Mouse (Mus musculus): ENCODE measurements around the gene Mknk2. TPM values are rescaled to one million over a fixed set of nuclear protein-coding genes. Genes with fewer than 3 reads are reported as not detected.

The Mknk2 gene
- polyA plus RNA-seq, 1 experiment from 2014 or later, result 124 TPM

GRCm38 (mm10) chr10:80623457-80624191, 54.3 kb downstream of the Mknk2 start:
- Histone ChIP-seq H3K36me3 (peaks cover 9% of the 10 kb centered on the region; the same call in 1 of the 2 replicates), H3K4me2 (peak overlapping the region; percentile 98), H3K4me1 (peaks cover 83% of the 10 kb centered on the region), H3K9ac (peak overlapping the region; percentile 95), H3K4me3 (peak overlapping the region; percentile 90), H3K27me3 (replicated peaks) (no peaks in the 10 kb centered on the region), H3K9me3 (replicated peaks) (no peaks in the 10 kb centered on the region), H3K27ac (peak overlapping the region; percentile 96)
- ATAC-seq, result no peak
- WGBS (ENCODE audit: insufficient replicate concordance), result 13% methylated on average over 15 of the region's 15 CpGs

GRCm38 (mm10) chr10:80622661-80623456, 55.1 kb downstream of the Mknk2 start, which contains the start of gene Csnk1g2:
TSS of gene Csnk1g2 (plus strand) at chr10:80622838.
- 1% methylated on average over 78 of the region's 85 CpGs for WGBS (ENCODE audit: insufficient replicate concordance)
- Histone ChIP-seq H3K4me2 (peak within 1 kb of the TSS; percentile 98), H3K36me3 (peaks cover 8% of the 10 kb centered on the region; the same call in 1 of the 2 replicates), H3K4me3 (peak within 1 kb of the TSS; percentile 90), H3K9ac (peak within 1 kb of the TSS; percentile 95), H3K9me3 (replicated peaks) (no peaks in the 10 kb centered on the region), H3K4me1 (peaks cover 80% of the 10 kb centered on the region), H3K27ac (peak within 1 kb of the TSS; percentile 96), H3K27me3 (replicated peaks) (no peaks in the 10 kb centered on the region)
- ATAC-seq, result peak; percentile 33

GRCm38 (mm10) chr10:80621940-80622660, 55.8 kb downstream of the Mknk2 start:
- Histone ChIP-seq H3K9me3 (replicated peaks) (no peaks in the 10 kb centered on the region), H3K36me3 (peaks cover 8% of the 10 kb centered on the region; the same call in 1 of the 2 replicates), H3K27me3 (replicated peaks) (no peaks in the 10 kb centered on the region), H3K4me3 (peak overlapping the region; percentile 90), H3K4me2 (peak overlapping the region; percentile 85), H3K9ac (peak overlapping the region; percentile 70), H3K4me1 (peaks cover 74% of the 10 kb centered on the region), H3K27ac (peak overlapping the region; percentile 96)
- under 1% methylated on average over 64 of the region's 64 CpGs for whole genome bisulfite sequencing (ENCODE audit: insufficient replicate concordance)
- ATAC-seq, result peak; percentile 92

- Histone ChIP-seq H3K4me2 (peak overlapping the region; percentile 85), H3K9me3 (replicated peaks) (no peaks in the 10 kb centered on the region), H3K27me3 (replicated peaks) (no peaks in the 10 kb centered on the region), H3K4me1 (peaks cover 70% of the 10 kb centered on the region), H3K9ac (peak overlapping the region; percentile 70), H3K4me3 (peak overlapping the region; percentile 90), H3K27ac (peak overlapping the region; percentile 96), H3K36me3 (peaks cover 8% of the 10 kb centered on the region; the same call in 1 of the 2 replicates)
- under 1% methylated on average over 9 of the region's 9 CpGs for WGBS (ENCODE audit: insufficient replicate concordance)
- no peak for ATAC-seq
Measured at GRCm38 (mm10) chr10:80621690-80621939, 56.3 kb downstream of the Mknk2 start.

- Histone ChIP-seq H3K9me3 (replicated peaks) (no peaks in the 10 kb centered on the region), H3K9ac (peak overlapping the region; percentile 70), H3K4me2 (peak overlapping the region; percentile 85), H3K27ac (peak overlapping the region; percentile 96), H3K36me3 (peaks cover 8% of the 10 kb centered on the region), H3K4me3 (peak overlapping the region; percentile 90), H3K4me1 (peaks cover 68% of the 10 kb centered on the region), H3K27me3 (replicated peaks) (no peaks in the 10 kb centered on the region)
- WGBS (ENCODE audit: insufficient replicate concordance), result 54% methylated on average over 16 of the region's 16 CpGs
- no peak for ATAC-seq
Measured at GRCm38 (mm10) chr10:80620796-80621689, 56.9 kb downstream of the Mknk2 start.

- Histone ChIP-seq H3K4me1 (peaks cover 63% of the 10 kb centered on the region), H3K27ac (peak overlapping the region; percentile 96), H3K27me3 (replicated peaks) (no peaks in the 10 kb centered on the region), H3K9ac (no peak overlapping the region), H3K9me3 (replicated peaks) (no peaks in the 10 kb centered on the region), H3K36me3 (peaks cover 9% of the 10 kb centered on the region), H3K4me3 (no peak overlapping the region), H3K4me2 (no peak overlapping the region)
- WGBS (ENCODE audit: insufficient replicate concordance), result 83% methylated on average over 9 of the region's 9 CpGs
- ATAC-seq, result no peak
Measured at GRCm38 (mm10) chr10:80620365-80620764, 57.5 kb downstream of the Mknk2 start.

GRCm38 (mm10) chr10:80619465-80620244, 58.3 kb downstream of the Mknk2 start:
- ATAC-seq, result no peak
- 39% methylated on average over 8 of the region's 8 CpGs for WGBS (ENCODE audit: insufficient replicate concordance)
- H3K27ac ChIP-seq, result peak overlapping the region; percentile 96
- peaks cover 16% of the 10 kb centered on the region for H3K36me3 ChIP-seq
- no peaks in the 10 kb centered on the region for H3K9me3 ChIP-seq (replicated peaks)
- peak overlapping the region; percentile 22 for H3K4me2 ChIP-seq
- no peaks in the 10 kb centered on the region for H3K27me3 ChIP-seq (replicated peaks)
- no peak overlapping the region for H3K9ac ChIP-seq
- H3K4me1 ChIP-seq, result peaks cover 56% of the 10 kb centered on the region
- no peak overlapping the region for H3K4me3 ChIP-seq

GRCm38 (mm10) chr10:80618181-80618580, 59.7 kb downstream of the Mknk2 start:
- no peak for ATAC-seq

More at GRCm38 (mm10) chr10:80618181-80618580, 59.7 kb downstream of the Mknk2 start:
- 58% methylated on average over 9 of the region's 9 CpGs for WGBS (ENCODE audit: insufficient replicate concordance)
- Histone ChIP-seq H3K27ac (no peak overlapping the region), H3K27me3 (replicated peaks) (no peaks in the 10 kb centered on the region), H3K4me2 (no peak overlapping the region), H3K4me3 (no peak overlapping the region), H3K9ac (no peak overlapping the region), H3K4me1 (peaks cover 41% of the 10 kb centered on the region), H3K36me3 (peaks cover 30% of the 10 kb centered on the region), H3K9me3 (replicated peaks) (no peaks in the 10 kb centered on the region)
